ENCODE assay signal across 34 mouse cellular contexts in genomic region chr14:44907774-44908173, GRCm38 (mm10). TPM values are rescaled to one million over a fixed set of nuclear protein-coding genes. Genes with fewer than 3 reads are reported as not detected.
"Had no signal": no experiment of that assay in that cellular context is flagged by ENCODE, and none has a peak within 500 bp of the region (broad histone marks: within the 10 kb centered on the region; RNA-seq: fewer than 3 reads in every experiment).

No protein-coding gene starts in this region.

- H3K4me2 ChIP-seq: heart, embryonic 12.5 days; hindbrain, embryonic 12.5 days; hindbrain, embryonic 14.5 days; limb, embryonic 13.5 days; limb, embryonic 15.5 days; liver, embryonic 12.5 days had no signal

- H3K4me1 ChIP-seq: heart, embryonic 10.5 days; heart, embryonic 12.5 days; hindbrain, embryonic 10.5 days; hindbrain, embryonic 12.5 days; limb, embryonic 13.5 days; limb, embryonic 15.5 days; liver, embryonic 12.5 days had no signal

- H3K9me3 ChIP-seq: heart, embryonic 10.5 days; heart, embryonic 12.5 days; hindbrain, embryonic 10.5 days; hindbrain, embryonic 12.5 days; limb, embryonic 13.5 days; limb, embryonic 15.5 days; liver, embryonic 12.5 days had no signal

- DNase-seq: gastrocnemius, postnatal 10 days; gastrocnemius, postnatal 25 days; heart, adult 2 months; heart, postnatal 10 days; heart, postnatal 4 days; kidney, adult 18-20 months; kidney, adult 8-10 months; kidney, postnatal 10 days; kidney, postnatal 25 days; kidney, postnatal 4 days; layer of hippocampus, adult 9-11 months; layer of hippocampus, postnatal 36 days; left cerebral cortex, postnatal 4 days had no signal

- H3K4me3 ChIP-seq: heart, adult 2 months; heart, embryonic 10.5 days; heart, embryonic 12.5 days; hindbrain, embryonic 10.5 days; hindbrain, embryonic 12.5 days; limb, embryonic 13.5 days; limb, embryonic 15.5 days; liver, embryonic 12.5 days had no signal

- H3K27ac ChIP-seq: heart, adult 2 months; heart, embryonic 10.5 days; hindbrain, embryonic 10.5 days; hindbrain, embryonic 12.5 days; hindbrain, embryonic 14.5 days; limb, embryonic 13.5 days; limb, embryonic 15.5 days; liver, embryonic 12.5 days; liver, embryonic 14.5 days had no signal

- ATAC-seq: forebrain, embryonic 16.5 days; hindbrain, embryonic 16.5 days; inflammation-experienced regulatory T-cells, adult 6 months; liver, embryonic 12.5 days had no signal

- H3K9ac ChIP-seq: heart, embryonic 12.5 days; hindbrain, embryonic 12.5 days; hindbrain, embryonic 14.5 days; limb, embryonic 13.5 days; limb, embryonic 15.5 days; liver, embryonic 12.5 days; liver, embryonic 14.5 days had no signal

- H3K36me3 ChIP-seq: heart, embryonic 10.5 days; heart, embryonic 12.5 days; hindbrain, embryonic 10.5 days; hindbrain, embryonic 12.5 days; limb, embryonic 13.5 days; limb, embryonic 15.5 days; liver, embryonic 12.5 days had no signal

- H3K27me3 ChIP-seq: heart, embryonic 12.5 days; hindbrain, embryonic 12.5 days; limb, embryonic 13.5 days; limb, embryonic 15.5 days; liver, embryonic 12.5 days had no signal

RNA-seq across cellular contexts. Expression of gene Ptgdr, which starts 48.6 kb away (rescaled TPM):
- total RNA-seq: gastrocnemius, adult 18-20 months; gastrocnemius, postnatal 10 days; gastrocnemius, postnatal 25 days; gastrocnemius, postnatal 4 days; granulocyte monocyte progenitor cell, adult 5-6 weeks; heart, adult 2 months; heart, postnatal 10 days; heart, postnatal 25 days; heart, postnatal 4 days; liver, adult 2 months had no signal
- polyA plus RNA-seq: heart, adult 2 months; heart, embryonic 10.5 days; heart, embryonic 12.5 days; heart, embryonic 14.5 days; heart, embryonic 16.5 days; hindbrain, embryonic 10.5 days; inflammation-experienced regulatory T-cells, adult 6 months; kidney, embryonic 14.5 days; kidney, embryonic 16.5 days; liver, adult 2 months; liver, embryonic 12.5 days; liver, embryonic 14.5 days had no signal
